Mouse (Mus musculus) gastrocnemius, postnatal 36 days (tissue): ENCODE measurements around the gene Gm11213. TPM values are rescaled to one million over a fixed set of nuclear protein-coding genes. Genes with fewer than 3 reads are reported as not detected.

Experiments
- DNase-seq, 2 experiments: peaks; one replicate each; pipeline ENCODE4 v3.0.0; 2022
- intact Hi-C: fragments of 180-260 bp; cut with DNase I; formaldehyde crosslinking; loops from one replicate; pipeline ENCODE4 v1.15.1; 2025
- long read RNA-seq, 2 experiments: library from polyadenylated mRNA; stranded (forward); transcript quantifications; one replicate each; pipeline ENCODE4 v2.0.0; 2021
- total RNA-seq, 2 experiments: library from RNA; stranded (reverse); gene quantifications; 2 replicates each; pipeline ENCODE4 v1.2.3; 2021

Gene Gm11213
- not detected for total RNA-seq
- long read RNA-seq, experiment 1 = 0 reads
- long read RNA-seq, experiment 2 = 0 reads

DNA sequence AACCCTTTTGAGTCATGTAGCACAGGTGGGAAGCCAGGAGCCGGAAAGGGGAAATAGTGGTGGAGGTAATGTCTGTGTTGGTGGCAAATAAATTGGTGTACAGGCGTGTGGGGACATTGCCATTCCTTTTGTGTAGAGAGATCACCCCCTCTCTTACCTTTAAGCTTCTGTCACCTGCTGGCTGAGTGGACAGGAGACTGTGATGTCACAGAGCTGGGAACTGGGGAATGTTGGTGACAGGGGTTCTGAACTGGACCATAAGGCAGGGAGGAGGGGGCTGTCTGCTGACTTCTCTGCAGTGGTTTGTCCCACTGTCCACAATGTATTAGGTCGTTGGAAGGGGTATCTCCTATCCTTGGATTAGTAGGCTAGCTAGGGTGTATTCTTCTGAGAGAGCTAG lies at the start of gene Gm11213:
Gm11213 (minus strand) TSS at position 317 of the 400 bp plus-strand sequence.
- DNase-seq = no peak
- intact Hi-C loops = no loop called here

DNA sequence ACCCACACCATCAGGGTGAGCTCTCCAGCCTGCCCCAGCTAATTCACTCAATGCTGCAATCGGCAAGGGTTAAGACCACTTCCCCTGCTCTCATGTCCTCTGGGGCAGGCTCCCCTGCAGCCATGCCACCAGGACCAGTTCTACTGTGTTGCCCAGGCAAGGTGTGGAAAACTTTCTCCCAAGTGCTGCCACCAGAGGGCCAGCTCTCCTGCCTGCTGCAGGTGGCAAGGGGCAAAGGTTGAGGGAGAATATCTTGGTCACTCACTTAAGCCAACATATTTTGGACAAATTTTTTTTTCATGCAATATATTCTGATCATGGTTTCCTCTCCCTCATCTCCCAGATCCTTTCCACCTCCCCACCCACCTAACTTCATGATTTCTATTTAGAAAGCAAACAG lies 49.3 kb upstream of the Gm11213 start:
- DNase-seq = no peak
- intact Hi-C loops = no loop called here

DNA sequence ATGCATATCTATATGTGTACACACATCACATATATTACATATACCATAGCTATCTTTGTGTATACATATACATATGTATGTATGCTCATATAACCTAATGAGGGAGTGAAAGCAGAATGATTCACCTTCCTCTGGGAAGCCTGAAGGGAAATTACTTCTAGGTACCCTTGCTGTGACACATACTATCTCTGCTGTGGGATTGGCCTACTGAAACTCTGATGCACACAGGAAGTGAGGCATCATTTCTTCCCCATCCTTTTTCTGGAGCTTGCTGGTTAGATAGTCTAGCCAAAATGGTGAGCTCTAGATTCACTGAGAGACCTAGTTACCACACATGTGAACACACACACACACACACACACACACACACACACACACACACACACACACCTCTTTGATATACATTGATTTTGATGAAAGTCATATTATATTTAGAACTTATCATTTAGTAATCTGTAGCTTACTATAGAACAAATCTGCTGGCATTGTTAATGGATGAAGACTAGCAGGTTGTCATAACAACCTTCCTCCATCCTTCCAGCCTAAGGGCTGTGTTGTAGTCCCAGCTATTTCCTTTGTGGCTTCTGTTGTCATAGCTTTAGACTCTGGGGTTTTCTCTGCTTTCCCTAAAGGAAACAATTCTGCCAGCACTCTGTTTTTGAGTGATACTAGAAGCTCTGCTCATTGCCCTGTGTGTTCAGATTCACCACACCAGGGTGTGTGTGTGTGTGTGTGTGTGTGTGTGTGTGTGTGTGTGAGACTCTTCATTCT lies 39.1 kb upstream of the Gm11213 start:
- no peak for DNase-seq
- intact Hi-C loops = no loop called here

DNA sequence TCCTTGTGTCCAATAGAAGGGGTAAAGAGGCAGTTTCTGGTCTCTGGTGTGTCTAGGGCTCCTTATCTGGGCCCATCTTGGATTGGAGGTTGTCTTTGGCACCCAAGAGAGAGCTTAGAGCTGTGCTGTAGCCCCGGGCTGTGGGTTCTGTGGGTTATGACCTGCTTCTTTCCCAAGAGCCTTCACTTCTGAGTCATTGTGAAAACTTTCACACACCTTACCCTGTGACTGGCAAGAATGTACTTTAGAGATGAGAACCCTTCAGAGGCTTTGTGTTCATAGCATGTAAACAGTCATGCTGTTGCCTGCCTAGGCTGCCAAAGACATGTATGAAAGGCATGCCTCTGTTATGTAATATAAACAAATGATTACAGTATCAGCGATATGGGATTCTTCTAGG lies 34.8 kb upstream of the Gm11213 start:
- no peak for DNase-seq
- intact Hi-C loops = no loop called here

DNA sequence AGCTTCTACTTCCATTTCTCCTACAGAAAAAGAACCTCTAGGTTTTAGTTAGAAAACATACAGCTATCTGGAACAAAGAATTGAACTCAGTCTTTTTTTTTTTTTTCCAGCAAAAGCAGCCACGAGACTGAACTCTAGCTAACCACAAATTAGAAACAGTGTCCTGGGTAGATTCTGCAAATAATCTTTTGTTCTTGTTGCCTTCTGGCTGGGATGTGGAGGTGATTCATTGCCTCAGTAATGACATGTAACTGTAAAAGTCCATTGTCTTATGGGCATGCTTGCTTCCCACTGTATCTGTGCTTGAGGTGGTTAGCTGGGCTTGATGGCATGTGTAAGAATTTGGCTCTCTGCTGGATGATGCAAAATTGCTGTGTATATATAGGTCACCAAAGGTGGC lies 33.5 kb upstream of the Gm11213 start:
- DNase-seq = no peak
- intact Hi-C loops = no loop called here

DNA sequence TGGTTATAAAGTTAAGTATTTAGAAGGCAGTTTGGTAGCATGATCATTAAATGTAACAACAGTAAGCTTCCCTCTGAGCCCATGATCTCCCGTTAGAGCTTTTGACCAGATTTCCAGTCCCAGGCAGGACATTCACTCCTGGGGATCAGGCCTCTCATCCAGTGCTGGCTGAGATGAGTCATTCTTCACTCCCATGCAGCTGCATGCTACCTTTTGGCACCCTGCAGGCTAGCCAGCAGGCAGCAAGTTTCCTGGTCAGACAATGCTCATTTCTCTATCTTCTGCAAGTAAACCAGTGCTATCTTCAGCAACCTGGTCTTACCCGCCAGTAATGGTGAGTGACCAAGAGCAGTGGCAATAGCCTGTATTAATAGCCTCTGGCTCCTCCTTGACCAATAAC lies 28.1 kb upstream of the Gm11213 start:
- intact Hi-C loops = no loop called here
- no peak for DNase-seq

DNA sequence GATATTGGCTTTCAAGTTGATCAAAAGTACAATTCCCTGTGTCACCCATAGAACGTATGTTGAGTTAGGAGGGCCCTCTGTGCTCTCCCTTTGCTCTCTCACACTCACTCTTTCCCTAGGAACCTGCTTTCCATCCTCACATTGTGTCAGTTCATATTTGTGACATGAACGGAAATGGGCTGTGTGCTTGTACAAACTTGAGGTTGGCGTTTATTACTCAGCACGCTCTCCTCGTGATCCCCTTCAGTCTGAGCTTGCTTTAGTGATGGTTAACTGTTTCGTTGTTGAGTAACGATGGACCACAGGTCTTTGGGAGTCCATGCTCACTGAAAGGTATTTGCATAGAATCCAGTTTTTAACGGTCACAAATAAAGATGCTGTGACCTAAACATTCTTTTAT lies 22.1 kb upstream of the Gm11213 start:
- DNase-seq = no peak
- intact Hi-C loops = no loop called here

DNA sequence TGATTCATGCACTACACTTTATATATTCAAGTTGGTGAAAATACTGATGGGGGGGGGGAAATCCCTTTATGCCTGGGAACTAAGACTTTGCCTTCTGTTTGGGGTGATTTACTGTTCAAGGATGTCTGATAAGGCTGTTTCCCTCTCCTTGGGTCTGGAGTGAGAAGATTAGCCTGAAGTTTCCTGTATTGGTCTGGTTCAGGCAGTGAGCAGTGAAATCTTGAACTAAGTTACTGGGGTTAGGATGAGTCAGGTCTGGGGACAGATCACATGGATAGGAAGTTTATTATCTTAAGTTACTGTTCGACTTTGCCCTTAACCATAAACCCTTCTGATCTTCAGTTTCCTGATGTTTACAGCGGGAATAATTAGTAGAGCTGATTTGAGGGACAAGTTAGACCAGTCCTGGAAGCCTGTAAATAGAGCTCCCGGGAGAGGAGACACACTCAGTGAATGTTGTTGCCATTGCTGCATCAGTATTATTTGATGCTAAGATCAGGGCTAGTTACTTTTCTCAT lies 20.6 kb upstream of the Gm11213 start:
- no peak for DNase-seq
- intact Hi-C loops = no loop called here

DNA sequence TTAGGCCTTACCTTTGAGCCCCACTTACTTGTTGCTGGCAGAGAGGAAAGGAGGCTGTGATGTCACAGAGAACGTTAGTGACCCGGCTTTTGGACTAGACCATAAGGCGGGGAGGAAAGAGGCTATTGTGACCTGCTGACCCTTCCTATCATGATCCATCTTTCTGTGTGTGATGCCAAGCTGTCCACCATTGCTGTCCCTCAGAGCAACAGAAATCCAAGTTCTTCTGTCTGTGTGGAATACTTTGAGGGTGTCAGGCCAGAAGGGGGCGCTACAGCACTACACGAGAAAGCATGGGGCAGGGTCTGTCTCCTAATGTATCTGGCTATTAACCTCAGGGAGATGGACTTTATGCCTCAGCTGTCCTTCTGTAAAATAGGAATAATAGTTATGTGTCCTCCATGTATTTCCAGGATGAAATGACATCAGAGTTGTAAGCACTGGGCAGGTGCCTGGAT lies 17.3 kb upstream of the Gm11213 start, which contains the start of gene Tex48:
Tex48 (minus strand) TSS at position 51 of the 458 bp plus-strand sequence.
- DNase-seq = no peak
- intact Hi-C loops = no loop called here

DNA sequence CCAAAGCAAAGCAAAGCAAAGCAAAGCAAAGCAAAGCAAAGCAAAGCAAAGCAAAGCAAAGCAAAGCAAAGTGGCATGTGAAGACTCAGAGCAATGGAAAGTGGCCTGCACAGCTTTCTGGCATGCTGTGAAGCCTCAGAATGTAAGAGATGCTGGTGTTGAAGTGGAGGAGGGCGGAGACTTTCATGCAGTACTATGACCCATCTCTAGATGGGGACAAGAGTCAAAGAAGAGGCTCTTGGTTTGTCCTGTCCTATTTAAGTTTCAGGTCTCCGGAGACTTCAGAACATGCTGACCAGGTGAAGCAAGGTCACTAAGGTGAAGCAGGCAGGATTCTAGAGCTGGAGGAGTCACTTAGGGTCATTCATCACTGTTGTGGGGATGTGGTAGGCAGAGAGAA lies 16.8 kb upstream of the Gm11213 start:
- intact Hi-C loops = no loop called here
- DNase-seq = no peak

DNA sequence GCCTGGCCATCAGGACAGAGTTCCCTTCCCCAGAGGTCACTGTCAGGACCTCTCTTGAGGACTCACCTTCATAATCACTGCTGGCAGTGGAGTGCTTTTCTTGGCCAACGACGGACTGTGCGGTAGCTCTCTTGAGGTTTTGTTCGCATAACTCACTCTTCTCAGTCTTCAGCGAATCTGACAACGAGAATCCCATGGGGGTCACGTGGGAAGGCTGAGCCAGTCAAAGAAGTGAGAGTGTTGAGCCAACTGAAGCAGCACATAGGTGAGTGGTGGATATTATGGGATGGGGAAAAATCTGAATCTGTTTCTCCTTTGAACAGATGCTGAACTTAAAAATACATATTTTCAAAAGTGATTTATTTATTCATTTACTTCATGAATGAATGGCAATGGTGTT lies 3.3 kb upstream of the Gm11213 start:
- DNase-seq = no peak
- intact Hi-C loops = no loop called here

DNA sequence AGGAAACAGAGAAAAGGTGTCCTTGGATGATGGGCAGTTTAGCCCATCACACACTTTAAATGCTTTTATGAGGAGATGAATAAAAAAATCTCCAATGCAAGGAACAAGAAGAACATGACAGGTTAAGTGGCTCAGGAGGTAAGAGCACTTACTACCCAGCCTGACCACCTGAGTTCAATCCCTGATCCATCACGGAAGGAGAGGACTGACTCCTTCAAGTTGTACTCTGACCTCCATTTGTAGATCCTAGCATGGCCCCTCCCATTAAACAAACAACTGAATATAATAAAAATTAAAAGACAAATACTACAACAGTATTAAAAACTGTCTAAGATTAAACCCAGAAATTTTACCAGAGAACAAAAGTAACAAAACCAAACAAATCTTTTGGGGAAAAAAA lies 907 bp upstream of the Gm11213 start:
- DNase-seq = no peak
- intact Hi-C loops = no loop called here

DNA sequence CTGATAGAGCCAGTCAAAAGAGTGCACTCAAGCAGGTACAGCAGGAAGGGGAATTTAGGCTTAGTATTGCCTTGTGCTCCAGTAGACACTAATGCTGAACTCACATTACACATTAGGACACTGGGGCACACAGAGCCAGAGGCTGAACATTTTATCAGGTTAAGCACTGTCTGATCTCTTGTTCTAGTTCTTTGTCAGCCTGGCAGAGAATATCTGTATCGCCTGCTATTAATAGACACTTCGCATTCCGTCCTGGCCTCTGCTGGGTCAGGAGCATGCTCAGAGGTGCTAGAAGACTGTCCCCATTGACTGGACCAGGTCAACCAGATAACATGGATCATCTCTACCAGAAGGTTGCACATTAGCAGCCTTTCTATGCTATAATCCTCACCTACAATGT lies 484 bp upstream of the Gm11213 start:
- intact Hi-C loops = no loop called here
- no peak for DNase-seq

DNA sequence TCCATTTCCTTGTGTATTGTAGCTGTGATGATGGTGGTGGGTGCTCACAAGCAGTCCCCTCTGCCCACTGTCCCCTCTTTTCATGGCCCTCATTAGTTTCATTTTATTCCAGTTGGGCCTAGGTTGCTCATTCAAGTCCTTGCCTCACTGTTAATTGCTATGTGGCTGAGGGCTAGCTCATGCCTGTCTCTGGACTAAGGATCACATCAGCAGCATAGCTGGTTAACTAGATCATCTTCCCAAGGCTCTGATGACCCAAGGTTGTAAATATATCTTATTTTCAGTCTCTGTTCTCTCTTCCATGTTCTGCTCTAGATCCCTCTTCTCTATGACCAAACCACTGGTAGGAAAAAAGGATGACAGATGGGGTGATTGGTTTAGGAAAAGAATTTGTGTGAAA lies 3.8 kb downstream of the Gm11213 start:
- intact Hi-C loops = no loop called here
- no peak for DNase-seq

DNA sequence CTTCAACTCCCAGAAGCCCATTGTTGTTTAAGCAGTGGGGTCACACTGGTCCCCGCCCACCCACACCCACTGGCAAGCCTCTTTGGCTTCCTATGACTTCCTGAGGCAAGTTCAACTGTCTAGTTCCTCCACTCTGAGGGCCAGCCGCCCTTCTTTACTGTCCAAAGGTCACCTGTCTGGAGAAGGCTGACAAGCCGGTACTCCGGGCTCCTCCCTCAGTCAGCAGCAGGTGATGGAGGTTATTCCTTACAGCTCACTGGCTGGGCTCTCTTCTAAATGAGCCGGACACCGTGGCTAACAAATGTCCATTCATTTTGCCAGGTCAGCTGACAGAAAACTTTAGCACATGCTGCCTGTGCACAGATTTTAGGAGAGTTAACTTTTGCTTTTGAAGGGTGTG lies 4.3 kb downstream of the Gm11213 start:
- no peak for DNase-seq
- intact Hi-C loops = no loop called here

DNA sequence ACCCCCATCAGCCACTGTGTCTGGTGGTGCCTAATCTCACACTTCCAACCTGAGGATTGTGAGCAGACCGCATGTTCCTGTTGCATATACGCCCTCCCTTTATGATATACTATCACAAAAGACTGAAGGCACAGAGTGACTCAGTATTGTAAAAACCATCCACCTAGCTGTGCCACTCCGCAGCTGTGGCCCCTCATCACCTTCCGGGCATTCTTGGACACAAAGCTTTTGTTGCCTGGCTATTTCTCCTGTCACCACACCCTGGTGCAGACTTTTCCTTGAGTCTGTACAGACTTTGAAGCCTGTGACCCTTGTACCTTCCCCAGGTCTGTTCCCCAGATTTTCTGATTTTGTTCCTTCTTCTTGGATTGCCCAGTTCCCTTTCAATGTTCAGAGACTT lies 9.1 kb downstream of the Gm11213 start:
- intact Hi-C loops = no loop called here

DNA sequence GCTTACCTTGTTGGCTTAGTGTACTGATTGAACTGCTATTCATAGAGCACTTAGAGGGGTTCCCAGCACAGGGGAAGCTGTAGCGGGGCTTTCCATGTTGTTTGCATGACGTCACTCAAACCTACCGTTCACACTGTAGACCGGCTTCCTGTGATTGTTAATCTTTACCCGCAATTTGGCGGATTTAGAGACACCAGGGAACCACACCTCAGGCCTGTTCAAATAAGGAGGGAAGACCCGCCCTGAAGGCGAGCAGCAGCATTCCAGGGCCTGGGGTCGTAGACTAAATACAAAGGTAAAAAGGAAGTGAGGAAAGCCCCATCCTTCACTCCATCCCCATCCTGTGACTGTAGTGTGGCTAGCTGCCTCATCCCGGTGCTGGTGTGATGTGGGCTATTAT lies 9.8 kb downstream of the Gm11213 start:
- no peak for DNase-seq
- intact Hi-C loops = no loop called here

More for the DNA sequence above, 9.1 kb downstream of the Gm11213 start:
- no peak for DNase-seq

DNA sequence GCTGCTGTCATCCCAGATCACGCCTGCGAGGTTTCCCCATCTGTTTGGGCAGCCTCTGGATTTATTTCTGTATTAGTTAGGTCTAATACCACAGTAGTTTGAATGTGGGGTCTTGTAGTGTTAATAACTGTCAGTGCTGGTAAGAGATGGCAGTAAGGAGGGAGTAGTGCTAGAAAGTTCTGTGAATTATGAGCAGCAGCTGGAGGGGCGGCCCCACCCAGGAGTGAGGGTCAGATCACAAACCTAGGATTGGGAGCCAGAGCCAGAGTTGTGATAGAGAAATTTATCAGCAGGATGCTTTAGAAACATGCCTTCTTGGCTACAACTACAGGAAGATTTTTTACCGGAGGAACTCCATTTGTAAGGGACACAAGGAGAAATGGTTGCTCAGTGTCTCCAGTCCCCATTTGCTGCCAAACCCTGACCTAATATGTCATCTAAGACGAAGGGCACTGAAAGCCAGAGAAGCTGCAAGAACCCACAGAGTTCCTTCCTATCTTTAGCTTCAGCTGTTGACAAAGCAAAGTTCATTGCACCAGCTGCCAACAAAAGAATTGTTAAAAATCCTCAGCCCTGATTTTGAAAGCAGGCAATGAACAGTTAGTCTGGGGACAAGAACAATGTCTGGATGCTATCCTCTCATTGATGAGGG lies 10.5 kb downstream of the Gm11213 start:
- no peak for DNase-seq
- intact Hi-C loops = no loop called here

DNA sequence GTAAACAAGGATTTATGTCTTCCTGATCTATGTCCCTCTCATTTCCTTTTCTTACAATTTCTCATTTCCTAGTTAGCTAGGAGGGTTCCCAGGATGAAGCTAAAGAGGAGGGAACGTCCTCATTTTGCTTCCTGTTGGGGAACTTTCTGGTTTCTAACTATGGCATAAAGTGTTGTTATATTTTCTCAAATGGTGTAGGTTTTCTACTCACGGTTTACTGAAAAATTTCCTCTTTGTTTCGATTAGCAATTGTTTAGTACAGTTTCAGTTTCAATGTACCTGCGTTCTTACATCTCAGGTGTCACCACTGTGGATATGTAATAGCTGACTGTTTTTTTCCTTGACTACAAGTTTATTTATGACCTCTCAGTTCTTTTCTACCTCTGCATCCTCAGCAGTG lies 14.5 kb downstream of the Gm11213 start:
- intact Hi-C loops = no loop called here
- DNase-seq = no peak

DNA sequence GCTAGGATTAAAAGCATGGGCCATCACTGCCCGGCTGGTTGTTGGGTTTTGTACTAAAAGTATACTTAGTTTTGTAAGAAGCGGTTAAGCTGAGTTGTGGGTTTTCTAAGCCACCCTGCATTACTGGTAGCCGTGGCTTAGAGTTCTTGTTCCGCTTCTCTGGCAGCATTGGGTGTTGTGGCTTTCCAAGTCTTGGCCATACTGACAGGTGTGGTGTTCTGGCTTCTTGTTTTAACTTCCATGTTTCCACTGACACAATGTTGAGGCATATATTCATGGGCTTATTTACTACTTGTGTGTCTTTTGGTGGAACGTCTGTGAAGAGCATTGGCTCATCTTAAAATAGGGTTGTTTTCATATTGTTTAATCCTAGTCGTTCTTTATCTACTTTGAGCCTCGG lies 15.1 kb downstream of the Gm11213 start:
- DNase-seq = no peak
- intact Hi-C loops = loop anchor here (5.0 kb wide), 1 partner anchor 83 kb away; no protein-coding TSS in a partner anchor

DNA sequence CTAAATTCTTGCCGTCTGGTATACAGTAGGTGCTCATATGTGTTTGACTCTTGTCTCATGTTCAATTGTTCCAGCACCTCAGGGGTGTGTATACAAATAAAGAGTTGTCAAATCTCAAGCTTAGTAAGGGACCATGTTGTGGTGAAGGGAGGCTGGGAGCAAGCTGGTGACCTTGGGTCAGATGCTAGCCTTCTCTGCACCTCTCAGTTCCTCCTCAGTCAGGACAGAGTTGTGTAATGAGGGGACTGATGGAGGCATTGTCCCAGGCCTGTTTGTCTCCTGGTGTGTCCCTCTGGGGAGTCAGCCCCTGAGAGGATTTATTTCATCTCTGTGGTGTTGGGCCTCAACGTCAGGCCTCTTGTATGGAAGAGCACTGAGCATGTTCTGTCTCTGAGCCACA lies 18.8 kb downstream of the Gm11213 start:
- DNase-seq = no peak
- intact Hi-C loops = loop anchor here (5.0 kb wide), 1 partner anchor 79 kb away; no protein-coding TSS in a partner anchor

DNA sequence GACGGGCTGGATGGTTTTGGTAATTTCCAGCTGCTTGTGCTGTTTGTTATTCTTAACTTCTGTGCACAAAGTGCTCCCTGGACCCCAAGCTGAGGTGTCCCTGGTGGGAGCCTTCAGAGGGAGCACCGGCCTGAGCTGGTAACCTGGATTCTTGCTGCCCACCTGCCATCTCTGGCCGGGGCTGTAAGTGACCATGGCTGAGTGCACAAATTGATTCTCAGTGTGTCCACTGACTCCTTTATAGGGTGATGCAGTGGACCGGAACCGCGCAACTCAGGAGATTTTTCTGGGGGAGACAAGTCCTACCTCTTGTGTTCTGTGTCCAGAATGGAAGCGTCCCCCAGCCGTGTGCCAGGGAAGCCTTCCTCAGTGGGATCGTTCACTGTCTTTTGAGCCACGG lies 19.8 kb downstream of the Gm11213 start:
- intact Hi-C loops = loop anchor here (5.0 kb wide), 1 partner anchor 78 kb away; no protein-coding TSS in a partner anchor
- no peak for DNase-seq
